In genomic region chr2:158316371-158316770, GRCm38 (mm10) we compare ENCODE assay signal across 10 mouse cellular contexts. TPM values are rescaled to one million over a fixed set of nuclear protein-coding genes. Genes with fewer than 3 reads are reported as not detected.
DNase-seq lines count a peak whose midpoint lies in the region; ATAC-seq and TF ChIP-seq lines count a peak whose summit lies in the region.
"Had no signal": no experiment of that assay in that cellular context is flagged by ENCODE, and none has a peak within 500 bp of the region (broad histone marks: within the 10 kb centered on the region; RNA-seq: fewer than 3 reads in every experiment).

No protein-coding gene starts in this region.

- no peak overlapping the region for H3K9ac ChIP-seq in stomach, postnatal 0 days (ENCODE audit: low read length)
- H3K9ac ChIP-seq in forebrain, embryonic 12.5 days: no peak overlapping the region
- H3K9ac ChIP-seq: embryonic facial prominence, embryonic 15.5 days; heart, embryonic 13.5 days had no signal

- no peaks in the 10 kb centered on the region for H3K36me3 ChIP-seq in testis, adult 2 months (ENCODE audit: control insufficient read depth, insufficient read depth, low read length)
- H3K36me3 ChIP-seq in stomach, postnatal 0 days (ENCODE audit: control insufficient read depth, insufficient read depth, low read length): no peaks in the 10 kb centered on the region
- H3K36me3 ChIP-seq in forebrain, embryonic 10.5 days (replicated peaks): no peaks in the 10 kb centered on the region
- H3K36me3 ChIP-seq in forebrain, embryonic 12.5 days (replicated peaks): no peaks in the 10 kb centered on the region
- H3K36me3 ChIP-seq: embryonic facial prominence, embryonic 15.5 days; heart, embryonic 13.5 days had no signal

- H3K4me1 ChIP-seq in testis, adult 2 months (ENCODE audit: control insufficient read depth, insufficient read depth, low read length): no peaks in the 10 kb centered on the region
- no peaks in the 10 kb centered on the region for H3K4me1 ChIP-seq in embryonic fibroblast, embryonic 13.5 days (ENCODE audit: control insufficient read depth, insufficient read depth, low read length)
- H3K4me1 ChIP-seq in stomach, postnatal 0 days (replicated peaks; ENCODE audit: control insufficient read depth, insufficient read depth): no peaks in the 10 kb centered on the region
- peaks cover 8% of the 10 kb centered on the region for H3K4me1 ChIP-seq in forebrain, embryonic 10.5 days
- H3K4me1 ChIP-seq in forebrain, embryonic 12.5 days: peaks cover 6% of the 10 kb centered on the region; the same call in 1 of the 2 replicates
- H3K4me1 ChIP-seq: embryonic facial prominence, embryonic 15.5 days had no signal

- DNase-seq in embryo, embryonic 11.5 days (ENCODE audit: low read depth, low spot score): peak; percentile 20
- no peak for DNase-seq in embryo, embryonic 10.5 days (ENCODE audit: low spot score)
- no peak for DNase-seq in testis, postnatal 14 days (ENCODE audit: low spot score)
- no peak for DNase-seq in stomach, postnatal 0 days (ENCODE audit: low spot score)
- DNase-seq in forebrain, embryonic 10.5 days (ENCODE audit: extremely low spot score, low spot score): no peak

- H3K27ac ChIP-seq in testis, adult 2 months (ENCODE audit: control insufficient read depth, insufficient read depth, low read depth, low read length): no peak overlapping the region
- no peak overlapping the region for H3K27ac ChIP-seq in embryonic fibroblast, embryonic 13.5 days (ENCODE audit: insufficient read depth, low read length)
- no peak overlapping the region for H3K27ac ChIP-seq in stomach, postnatal 0 days (replicated peaks)
- H3K27ac ChIP-seq in forebrain, embryonic 10.5 days: no peak overlapping the region
- no peak overlapping the region for H3K27ac ChIP-seq in forebrain, embryonic 12.5 days
- H3K27ac ChIP-seq: embryonic facial prominence, embryonic 15.5 days; heart, embryonic 13.5 days had no signal

- peak; percentile 18; the same call in 1 of the 2 replicates for TF ChIP-seq CTCF in testis, adult 2 months (IDR thresholded peaks at IDR 0.05; ENCODE audit: control insufficient read depth, insufficient read depth, insufficient replicate concordance, low read depth, low read length)
- TF ChIP-seq CTCF in embryonic fibroblast, embryonic 13.5 days (IDR thresholded peaks at IDR 0.05; ENCODE audit: borderline replicate concordance, insufficient read depth, low read length): 0 out of 2 replicates have a peak, but pooled peaks have one; percentile 5
- TF ChIP-seq CTCF in stomach, postnatal 0 days (IDR thresholded peaks at IDR 0.05; ENCODE audit: low read depth): peak; percentile 47

- no peak for TF ChIP-seq POLR2A in testis, adult 2 months (IDR thresholded peaks at IDR 0.05; ENCODE audit: control insufficient read depth, low read depth, low read length)
- no peak for TF ChIP-seq POLR2A in embryonic fibroblast, embryonic 13.5 days (IDR thresholded peaks at IDR 0.05; ENCODE audit: low read depth, low read length)

- no peaks in the 10 kb centered on the region for H3K27me3 ChIP-seq in testis, adult 2 months (ENCODE audit: control insufficient read depth, insufficient read depth, low read length)
- H3K27me3 ChIP-seq in stomach, postnatal 0 days (ENCODE audit: control insufficient read depth, insufficient read depth, low read length): no peaks in the 10 kb centered on the region
- no peaks in the 10 kb centered on the region for H3K27me3 ChIP-seq in forebrain, embryonic 10.5 days (ENCODE audit: poor library complexity, severe bottlenecking)
- no peaks in the 10 kb centered on the region for H3K27me3 ChIP-seq in forebrain, embryonic 12.5 days
- H3K27me3 ChIP-seq: embryonic facial prominence, embryonic 15.5 days; heart, embryonic 13.5 days had no signal

- 64% methylated on average over 8 of the region's 8 CpGs for WGBS in stomach, postnatal 0 days
- WGBS in forebrain, embryonic 10.5 days: 75% methylated on average over 8 of the region's 8 CpGs
- 75% methylated on average over 8 of the region's 8 CpGs for WGBS in forebrain, embryonic 12.5 days

- H3K4me3 ChIP-seq in testis, adult 2 months (ENCODE audit: control insufficient read depth, low read depth, low read length): no peak overlapping the region
- no peak overlapping the region for H3K4me3 ChIP-seq in embryonic fibroblast, embryonic 13.5 days (ENCODE audit: insufficient read depth, low read length)
- no peak overlapping the region for H3K4me3 ChIP-seq in stomach, postnatal 0 days (ENCODE audit: low read depth, low read length)
- H3K4me3 ChIP-seq in forebrain, embryonic 10.5 days: no peak overlapping the region
- H3K4me3 ChIP-seq in forebrain, embryonic 12.5 days (replicated peaks): no peak overlapping the region
- H3K4me3 ChIP-seq: embryonic facial prominence, embryonic 15.5 days; heart, embryonic 13.5 days had no signal

- no peak for ATAC-seq in stomach, postnatal 0 days (ENCODE audit: low FRiP score, low TSS enrichment)
- no peak for ATAC-seq in forebrain, embryonic 12.5 days (ENCODE audit: low FRiP score)

- no peak overlapping the region for H3K4me2 ChIP-seq in stomach, postnatal 0 days (replicated peaks; ENCODE audit: low read depth)
- H3K4me2 ChIP-seq in forebrain, embryonic 12.5 days: no peak overlapping the region
- H3K4me2 ChIP-seq: embryonic facial prominence, embryonic 15.5 days; heart, embryonic 13.5 days had no signal

- no peak for TF ChIP-seq EP300 in stomach, postnatal 0 days (optimal IDR thresholded peaks at IDR 0.05)

- H3K9me3 ChIP-seq in stomach, postnatal 0 days (ENCODE audit: control insufficient read depth, low read length): no peaks in the 10 kb centered on the region
- H3K9me3 ChIP-seq in forebrain, embryonic 10.5 days: no peaks in the 10 kb centered on the region
- H3K9me3 ChIP-seq in forebrain, embryonic 12.5 days: no peaks in the 10 kb centered on the region
- H3K9me3 ChIP-seq: embryonic facial prominence, embryonic 15.5 days; heart, embryonic 13.5 days had no signal

RNA-seq across cellular contexts. Expression of gene Lbp, which starts 10.1 kb away (rescaled TPM):
- 14.9 and 17.2 TPM in 2 replicates for polyA plus RNA-seq in testis, adult 2 months (2012; rRNA removed)
- polyA plus RNA-seq in embryonic fibroblast, embryonic 13.5 days (2011; ENCODE audit: insufficient read length, low read depth, missing spikeins): 0.47 and 2.7 TPM in 2 replicates
- polyA plus RNA-seq in stomach, postnatal 0 days (2015; fragmentation: Nextera tagmentation; extraction: Ambion mirVana): 3.1 and 3.4 TPM in 2 replicates
- 1.9 and 2.0 TPM in 2 replicates for polyA plus RNA-seq in forebrain, embryonic 10.5 days (2016; fragmentation: Nextera tagmentation; extraction: Ambion mirVana)
- 1.5 and 2.3 TPM in 2 replicates for polyA plus RNA-seq in forebrain, embryonic 12.5 days (2016; fragmentation: Nextera tagmentation; extraction: Ambion mirVana)

RNA-seq across cellular contexts. Expression of gene Bpi, which starts 58.5 kb away (rescaled TPM):
- 60.2 and 67.8 TPM in 2 replicates for polyA plus RNA-seq in testis, adult 2 months (2012; rRNA removed)
- polyA plus RNA-seq in embryonic fibroblast, embryonic 13.5 days (2011; ENCODE audit: insufficient read length, low read depth, missing spikeins): not detected in 2 replicates
- not detected in 2 replicates for polyA plus RNA-seq in stomach, postnatal 0 days (2015; fragmentation: Nextera tagmentation; extraction: Ambion mirVana)
- polyA plus RNA-seq in forebrain, embryonic 10.5 days (2016; fragmentation: Nextera tagmentation; extraction: Ambion mirVana): not detected in 2 replicates
- polyA plus RNA-seq in forebrain, embryonic 12.5 days (2016; fragmentation: Nextera tagmentation; extraction: Ambion mirVana): not detected in 2 replicates
- polyA plus RNA-seq: embryonic facial prominence, embryonic 15.5 days; heart, embryonic 13.5 days had no signal

RNA-seq across cellular contexts. Expression of gene Snhg11, which starts 59.1 kb away (rescaled TPM):
- 2.4 and 3.4 TPM in 2 replicates for polyA plus RNA-seq in testis, adult 2 months (2012; rRNA removed)
- polyA plus RNA-seq in embryonic fibroblast, embryonic 13.5 days (2011; ENCODE audit: insufficient read length, low read depth, missing spikeins): 0.54 and 1.3 TPM in 2 replicates
- 3.3 and 3.7 TPM in 2 replicates for polyA plus RNA-seq in stomach, postnatal 0 days (2015; fragmentation: Nextera tagmentation; extraction: Ambion mirVana)
- polyA plus RNA-seq in forebrain, embryonic 10.5 days (2016; fragmentation: Nextera tagmentation; extraction: Ambion mirVana): 16.2 and 17.9 TPM in 2 replicates
- polyA plus RNA-seq in forebrain, embryonic 12.5 days (2016; fragmentation: Nextera tagmentation; extraction: Ambion mirVana): 34.1 and 39.7 TPM in 2 replicates

Comparison
In these comparisons a context has a peak if more than half of its experiments do, and no peak if none do; other contexts are left out.
1. RNA of gene Bpi, which starts 58.5 kb away (polyA plus RNA-seq): 60.2 to 67.8 TPM in testis, adult 2 months; not detected in forebrain, embryonic 10.5 days, not detected in embryonic fibroblast, embryonic 13.5 days, not detected in stomach, postnatal 0 days and not detected in forebrain, embryonic 12.5 days; every median in the first group is over 10 times any median in the second.
2. Peak in every context shown above with its lines, with median percentiles within 50 percentile points of each other: CTCF ChIP-seq.